ENCODE assay signal across 7 mouse cellular contexts in the genomic region with DNA sequence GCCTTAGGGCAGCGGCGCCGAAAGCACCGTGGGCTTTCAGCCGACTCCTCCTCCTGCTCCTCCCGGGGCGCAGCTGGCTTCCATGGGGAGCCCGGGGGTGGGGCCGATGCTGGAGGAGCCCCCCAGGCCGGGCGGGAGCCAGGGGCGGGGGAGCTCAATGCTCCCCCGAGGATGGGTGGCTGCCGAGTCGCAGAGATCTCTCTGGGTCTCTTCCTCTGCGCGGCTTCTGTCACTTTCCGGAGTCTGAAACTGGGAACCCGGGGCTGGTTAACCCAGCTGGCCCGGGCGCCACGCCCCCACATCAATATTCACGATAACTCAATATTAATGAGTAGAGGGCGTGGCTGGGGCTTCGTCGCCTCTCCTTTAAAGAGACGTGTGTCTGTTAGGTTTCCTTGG. TPM values are rescaled to one million over a fixed set of nuclear protein-coding genes. Genes with fewer than 3 reads are reported as not detected.
A peak's percentile ranks its signal among the peaks of the same experiment; 100 is the strongest.
DNase-seq lines count a peak whose midpoint lies in the region; ATAC-seq lines count a peak whose summit lies in the region.

A gene (minus strand): TSS at position 229 of the 399 bp plus-strand sequence.

- peak; percentile 57 for ATAC-seq in forebrain, embryonic 12.5 days (ENCODE audit: low FRiP score)

- no peaks in the 10 kb centered on the region for H3K9me3 ChIP-seq in forebrain, embryonic 12.5 days

- WGBS in forebrain, embryonic 12.5 days: 2% methylated on average over 26 of the region's 27 CpGs

- peak within 1 kb of the TSS; percentile 65 for H3K9ac ChIP-seq in forebrain, embryonic 12.5 days

- H3K4me2 ChIP-seq in forebrain, embryonic 12.5 days: peak within 1 kb of the TSS; percentile 99

- no peak within 1 kb of the TSS for H3K27ac ChIP-seq in forebrain, embryonic 12.5 days

- H3K4me3 ChIP-seq in forebrain, embryonic 12.5 days (replicated peaks): peak within 1 kb of the TSS; percentile 53

- H3K27me3 ChIP-seq in forebrain, embryonic 12.5 days: peaks cover 55% of the 10 kb centered on the region

- no peaks in the 10 kb centered on the region for H3K36me3 ChIP-seq in forebrain, embryonic 12.5 days (replicated peaks)

- DNase-seq in ES-CJ7 (ENCODE audit: low read depth, low spot score): peak; percentile 64
- peak; percentile 86 for DNase-seq in adrenal gland, postnatal 14 days
- peak; percentile 65 for DNase-seq in heart, postnatal 25 days (ENCODE audit: low spot score)
- DNase-seq in kidney, postnatal 4 days: peak; percentile 85 to 90
- peak; percentile 90 for DNase-seq in lung, postnatal 10 days
- peak; percentile 66 for DNase-seq in retina, postnatal 1 day

- H3K4me1 ChIP-seq in forebrain, embryonic 12.5 days: peaks cover 12% of the 10 kb centered on the region

- intact Hi-C loops in heart, postnatal 25 days (cut with DNase I): loop anchor here (2.0 to 5.0 kb wide), 2 partner anchors 15 to 37 kb away; no protein-coding TSS in a partner anchor

RNA-seq across cellular contexts. Expression of the gene that starts here (rescaled TPM):
- total RNA-seq in adrenal gland, postnatal 14 days (2021): 11.7 and 12.6 TPM in 2 replicates
- 1.4 and 1.5 TPM in 2 replicates for polyA plus RNA-seq in forebrain, embryonic 12.5 days (2016; fragmentation: Nextera tagmentation; extraction: Ambion mirVana)
- 1 to 10 TPM; 4.5 to 6.8 TPM for total RNA-seq in heart, postnatal 25 days (2021)
